Mouse (Mus musculus) testis, adult 2 months (tissue): ENCODE results near the gene Cd5. TPM values are rescaled to one million over a fixed set of nuclear protein-coding genes. Genes with fewer than 3 reads are reported as not detected.

ENCODE experiments used
- H3K27ac ChIP-seq: fragments of 200-500 bp; 2 replicates; pipeline ENCODE4 v1.5.1; 2012; ENCODE audit warnings: low read depth, low read length; ENCODE audit not compliant: control insufficient read depth, insufficient read depth
- H3K27me3 ChIP-seq: fragments of 200-500 bp; 2 replicates; pipeline ENCODE4 v1.6.1; 2012; ENCODE audit warnings: mild to moderate bottlenecking, low read length, moderate library complexity; ENCODE audit not compliant: control insufficient read depth, insufficient read depth
- H3K36me3 ChIP-seq: fragments of 200-500 bp; 2 replicates; pipeline ENCODE4 v1.6.1; 2012; ENCODE audit warnings: mild to moderate bottlenecking, low read length; ENCODE audit not compliant: control insufficient read depth, insufficient read depth
- H3K4me1 ChIP-seq: fragments of 200-500 bp; 2 replicates; pipeline ENCODE4 v1.6.1; 2012; ENCODE audit warnings: low read length; ENCODE audit not compliant: control insufficient read depth, insufficient read depth
- H3K4me3 ChIP-seq: fragments of 200-500 bp; 2 replicates; pipeline ENCODE4 v1.5.1; 2012; ENCODE audit warnings: low read depth, mild to moderate bottlenecking, low read length, moderate library complexity, mixed read lengths; ENCODE audit not compliant: control insufficient read depth
- CTCF ChIP-seq: fragments of 200-500 bp; IDR thresholded peaks from 2 replicates; pipeline ENCODE4 v1.5.1; 2012; ENCODE audit warnings: low read depth, mild to moderate bottlenecking, inconsistent platforms, low read length, moderate library complexity; ENCODE audit not compliant: control insufficient read depth, insufficient read depth, insufficient replicate concordance
- POLR2A ChIP-seq: fragments of 200-500 bp; IDR thresholded peaks from 2 replicates; pipeline ENCODE4 v1.6.1; 2012; ENCODE audit warnings: low read depth, mild to moderate bottlenecking, inconsistent platforms, low read length, moderate library complexity; ENCODE audit not compliant: control insufficient read depth
- polyA plus RNA-seq: library from polyadenylated mRNA; depleted of rRNA; stranded (reverse); fragments of >200 nt; gene quantifications from 2 replicates; pipeline ENCODE4 v1.2.3, GENCODE M21; 2012; rRNA removed

The Cd5 gene
- 0.06 and 0.18 TPM in 2 replicates for polyA plus RNA-seq

- Histone ChIP-seq H3K27ac (no peak within 1 kb of the TSS), H3K4me1 (peaks cover 3% of the 10 kb centered on the region; the same call in 1 of the 2 replicates), H3K36me3 (no peaks in the 10 kb centered on the region), H3K27me3 (no peaks in the 10 kb centered on the region), H3K4me3 (no peak within 1 kb of the TSS)
- TF ChIP-seq POLR2A = no peak
- TF ChIP-seq CTCF = no peak
Observed at GRCm38 (mm10) chr19:10738811-10739210, at the start of gene Cd5. Gene Cd5, minus strand, starts transcription at chr19:10739002.

DNA sequence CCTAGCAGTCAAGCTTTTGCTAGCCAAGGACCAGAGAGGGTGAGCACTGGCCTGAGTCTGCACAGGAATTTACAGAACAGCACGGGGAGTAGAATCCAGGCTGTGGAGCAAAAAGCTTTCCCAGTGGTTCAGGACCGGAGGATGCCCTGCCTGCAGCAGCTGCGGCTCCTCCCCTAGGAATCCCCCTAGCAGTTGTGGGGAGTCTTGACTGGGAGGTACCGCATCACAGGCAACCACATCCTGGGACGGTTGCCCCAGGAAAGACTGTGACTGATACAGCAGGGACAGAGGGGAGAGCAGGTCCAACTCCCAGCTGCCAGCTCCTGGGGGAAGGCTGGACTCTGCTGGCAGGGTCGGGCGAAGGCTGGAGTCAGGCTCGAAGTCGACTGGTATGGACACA, 49.4 kb upstream of the Cd5 start:
- H3K4me1 ChIP-seq = no peaks in the 10 kb centered on the region; the same call in 1 of the 2 replicates
- H3K4me3 ChIP-seq = no peak overlapping the region
- no peak overlapping the region for H3K27ac ChIP-seq
- no peaks in the 10 kb centered on the region for H3K36me3 ChIP-seq
- TF ChIP-seq CTCF (no peak), POLR2A (no peak)
- no peaks in the 10 kb centered on the region for H3K27me3 ChIP-seq

GRCm38 (mm10) chr19:10787406-10787805, 48.6 kb upstream of the Cd5 start:
- Histone ChIP-seq H3K4me3 (no peak overlapping the region), H3K27ac (no peak overlapping the region), H3K27me3 (no peaks in the 10 kb centered on the region), H3K36me3 (no peaks in the 10 kb centered on the region), H3K4me1 (no peaks in the 10 kb centered on the region; the same call in 1 of the 2 replicates)
- TF ChIP-seq POLR2A = no peak
- TF ChIP-seq CTCF = no peak

GRCm38 (mm10) chr19:10786753-10787152, 48.0 kb upstream of the Cd5 start:
- TF ChIP-seq POLR2A = no peak
- TF ChIP-seq CTCF = no peak
- no peaks in the 10 kb centered on the region; the same call in 1 of the 2 replicates for H3K4me1 ChIP-seq
- H3K27me3 ChIP-seq = no peaks in the 10 kb centered on the region
- no peak overlapping the region for H3K4me3 ChIP-seq
- no peaks in the 10 kb centered on the region for H3K36me3 ChIP-seq
- no peak overlapping the region; the same call in 1 of the 2 replicates for H3K27ac ChIP-seq

GRCm38 (mm10) chr19:10784796-10785459, 46.1 kb upstream of the Cd5 start:
- Histone ChIP-seq H3K36me3 (no peaks in the 10 kb centered on the region), H3K4me1 (no peaks in the 10 kb centered on the region; the same call in 1 of the 2 replicates), H3K27ac (no peak overlapping the region), H3K4me3 (no peak overlapping the region), H3K27me3 (no peaks in the 10 kb centered on the region)
- no peak for TF ChIP-seq CTCF
- no peak for TF ChIP-seq POLR2A

DNA sequence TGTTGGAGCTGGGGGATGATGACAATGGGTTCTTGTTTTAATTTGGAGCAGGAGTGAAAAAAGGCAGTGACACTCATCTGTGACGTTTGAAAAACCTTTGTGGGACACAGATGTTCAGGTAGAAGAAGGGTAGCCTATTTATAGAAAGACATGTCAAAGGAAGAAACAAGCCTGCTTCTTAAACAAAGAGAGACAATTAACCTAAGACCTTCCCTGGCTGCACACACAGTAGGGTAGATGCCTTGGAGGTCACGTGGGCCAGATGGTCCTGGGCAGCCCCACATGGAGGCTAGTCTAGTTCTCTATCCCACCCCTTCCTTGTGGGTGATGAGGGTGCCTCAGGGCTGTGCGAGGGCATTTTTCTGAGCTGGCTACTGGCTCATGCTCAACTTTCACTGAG, 45.3 kb upstream of the Cd5 start:
- Histone ChIP-seq H3K4me3 (no peak overlapping the region), H3K27ac (no peak overlapping the region), H3K27me3 (no peaks in the 10 kb centered on the region), H3K4me1 (no peaks in the 10 kb centered on the region; the same call in 1 of the 2 replicates), H3K36me3 (no peaks in the 10 kb centered on the region)
- TF ChIP-seq CTCF (no peak), POLR2A (no peak)

- no peak overlapping the region for H3K27ac ChIP-seq
- no peaks in the 10 kb centered on the region for H3K27me3 ChIP-seq
- no peak for TF ChIP-seq POLR2A
- H3K4me1 ChIP-seq = no peaks in the 10 kb centered on the region; the same call in 1 of the 2 replicates
- H3K36me3 ChIP-seq = no peaks in the 10 kb centered on the region
- H3K4me3 ChIP-seq = no peak overlapping the region
Observed at GRCm38 (mm10) chr19:10783168-10783567, 44.4 kb upstream of the Cd5 start.

GRCm38 (mm10) chr19:10781641-10782040, 42.8 kb upstream of the Cd5 start:
- TF ChIP-seq POLR2A = no peak
- no peak for TF ChIP-seq CTCF
- Histone ChIP-seq H3K27me3 (no peaks in the 10 kb centered on the region), H3K4me1 (no peaks in the 10 kb centered on the region), H3K27ac (no peak overlapping the region), H3K36me3 (no peaks in the 10 kb centered on the region), H3K4me3 (no peak overlapping the region)
